Mouse (Mus musculus) cerebellum, adult 2 months (tissue): Measurements from ENCODE around the gene Tef. TPM values are rescaled to one million over a fixed set of nuclear protein-coding genes. Genes with fewer than 3 reads are reported as not detected.

ENCODE experiments used
- DNase-seq, 2 experiments: peaks; one replicate each; pipeline ENCODE4 v3.0.0; 2021
- H3K27ac ChIP-seq: fragments of 200-500 bp; 2 replicates; pipeline ENCODE4 v1.5.1; 2012; ENCODE audit warnings: low read length, control low read depth, inconsistent platforms; ENCODE audit not compliant: insufficient read depth
- H3K27me3 ChIP-seq: fragments of 200-500 bp; 2 replicates; pipeline ENCODE4 v1.6.1; 2012; ENCODE audit warnings: inconsistent platforms, mild to moderate bottlenecking, low read length, moderate library complexity; ENCODE audit not compliant: control insufficient read depth, insufficient read depth
- H3K4me1 ChIP-seq: fragments of 200-500 bp; 2 replicates; pipeline ENCODE4 v1.6.1; 2011; ENCODE audit warnings: low read length; ENCODE audit not compliant: control insufficient read depth, insufficient read depth
- H3K4me3 ChIP-seq: fragments of 200-500 bp; replicated peaks from 2 replicates; pipeline ENCODE3; 2011; ENCODE audit warnings: mild to moderate bottlenecking, low read depth, low read length, control low read depth; ENCODE audit not compliant: insufficient read depth
- CTCF ChIP-seq: fragments of 200-500 bp; IDR thresholded peaks from 2 replicates; pipeline ENCODE4 v1.5.1; 2011; ENCODE audit warnings: low read depth, mild to moderate bottlenecking, control low read depth, low read length, moderate library complexity, borderline replicate concordance; ENCODE audit not compliant: insufficient read depth
- POLR2A ChIP-seq: fragments of 200-500 bp; IDR thresholded peaks from 2 replicates; pipeline ENCODE4 v1.6.1; 2011; ENCODE audit warnings: low read length, control low read depth, borderline replicate concordance; ENCODE audit not compliant: insufficient read depth
- WGBS: fragments of 180-500 bp; shearing (Covaris S2); methylation state at CpG from one replicate; pipeline ENCODE4 v1.1.7; 2018; 5-methylcytosine and 5-hydroxymethylcytosine counted together
- polyA plus RNA-seq: library from polyadenylated mRNA; depleted of rRNA; stranded (reverse); fragments of >200 nt; gene quantifications from 2 replicates; pipeline ENCODE4 v1.2.3, GENCODE M21; 2012

Tef gene
- polyA plus RNA-seq, 1 experiment, result 288 TPM

GRCm38 (mm10) chr15:81814716-81815370 is 12.6 kb downstream of the Tef start:
- WGBS, result 16% methylated on average over 12 of the region's 12 CpGs
- 0 out of 2 replicates have a peak overlapping the region, but pooled peaks have one; percentile 2 for H3K27ac ChIP-seq

GRCm38 (mm10) chr15:81818404-81818803 is 16.2 kb downstream of the Tef start:
- no peak for DNase-seq
- no peak for TF ChIP-seq CTCF
- TF ChIP-seq POLR2A, result no peak
- Histone ChIP-seq H3K27ac (no peak overlapping the region), H3K4me3 (no peak overlapping the region), H3K4me1 (peaks cover 15% of the 10 kb centered on the region), H3K27me3 (no peaks in the 10 kb centered on the region)
- WGBS, result 90% methylated on average over 3 of the region's 3 CpGs

More at GRCm38 (mm10) chr15:81814716-81815370, 12.6 kb downstream of the Tef start:
- Histone ChIP-seq H3K4me3 (no peak overlapping the region), H3K4me1 (peaks cover 22% of the 10 kb centered on the region), H3K27me3 (no peaks in the 10 kb centered on the region)
- peak; percentile 54 to 62 for DNase-seq
- TF ChIP-seq CTCF (no peak), POLR2A (0 out of 2 replicates have a peak, but pooled peaks have one; percentile 11)

- Histone ChIP-seq H3K27me3 (no peaks in the 10 kb centered on the region), H3K4me3 (no peak overlapping the region), H3K4me1 (no peaks in the 10 kb centered on the region), H3K27ac (no peak overlapping the region)
- DNase-seq, result no peak
- WGBS, result 86% methylated on average over 3 of the region's 3 CpGs
- TF ChIP-seq CTCF (no peak), POLR2A (no peak)
Measured at GRCm38 (mm10) chr15:81822631-81823030, 20.4 kb downstream of the Tef start.

GRCm38 (mm10) chr15:81824832-81825231 is 22.6 kb downstream of the Tef start:
- H3K4me3 ChIP-seq, result no peak overlapping the region

GRCm38 (mm10) chr15:81828426-81829207 is 26.4 kb downstream of the Tef start:
- no peaks in the 10 kb centered on the region for H3K27me3 ChIP-seq
- WGBS, result 54% methylated on average over 7 of the region's 7 CpGs
- DNase-seq, result no peak
- peaks cover 12% of the 10 kb centered on the region for H3K4me1 ChIP-seq
- no peak overlapping the region for H3K27ac ChIP-seq
- H3K4me3 ChIP-seq, result no peak overlapping the region
- no peak for TF ChIP-seq POLR2A
- TF ChIP-seq CTCF, result no peak

More at GRCm38 (mm10) chr15:81824832-81825231, 22.6 kb downstream of the Tef start:
- TF ChIP-seq CTCF (no peak), POLR2A (no peak)
- DNase-seq, result no peak
- no peaks in the 10 kb centered on the region for H3K4me1 ChIP-seq
- 81% methylated on average over 3 of the region's 3 CpGs for WGBS
- no peaks in the 10 kb centered on the region for H3K27me3 ChIP-seq
- no peak overlapping the region for H3K27ac ChIP-seq

GRCm38 (mm10) chr15:81829208-81829580 is 27.0 kb downstream of the Tef start:
- H3K4me3 ChIP-seq, result no peak overlapping the region
- 73% methylated on average over 2 of the region's 2 CpGs for WGBS
- peaks cover 18% of the 10 kb centered on the region for H3K4me1 ChIP-seq
- DNase-seq, result no peak
- TF ChIP-seq CTCF, result no peak
- no peak for TF ChIP-seq POLR2A
- no peaks in the 10 kb centered on the region for H3K27me3 ChIP-seq
- H3K27ac ChIP-seq, result no peak overlapping the region

GRCm38 (mm10) chr15:81830530-81830929 is 28.3 kb downstream of the Tef start:
- 76% methylated on average over 4 of the region's 4 CpGs for WGBS
- Histone ChIP-seq H3K27ac (no peak overlapping the region), H3K4me1 (peaks cover 32% of the 10 kb centered on the region), H3K27me3 (no peaks in the 10 kb centered on the region), H3K4me3 (no peak overlapping the region)
- TF ChIP-seq CTCF (no peak), POLR2A (no peak)
- DNase-seq, result no peak
